Mouse (Mus musculus) bone marrow, adult 2 months (tissue): Measurements from ENCODE around the gene Lancl2. TPM values are rescaled to one million over a fixed set of nuclear protein-coding genes. Genes with fewer than 3 reads are reported as not detected.

Experiments
- H3K27ac ChIP-seq: fragments of 200-500 bp; 2 replicates; pipeline ENCODE4 v1.5.1; 2012; ENCODE audit warnings: low read depth, mild to moderate bottlenecking, control low read depth, inconsistent platforms, low read length; ENCODE audit not compliant: control insufficient read depth, poor library complexity, insufficient read depth
- H3K4me1 ChIP-seq: fragments of 200-500 bp; 2 replicates; pipeline ENCODE4 v1.6.1; 2011; ENCODE audit warnings: low read length; ENCODE audit not compliant: control insufficient read depth, insufficient read depth
- H3K4me3 ChIP-seq: fragments of 200-500 bp; replicated peaks from 2 replicates; pipeline ENCODE3; 2011; ENCODE audit warnings: mild to moderate bottlenecking, low read depth, low read length, control low read depth; ENCODE audit not compliant: control insufficient read depth
- CTCF ChIP-seq: fragments of 200-500 bp; IDR thresholded peaks from 2 replicates; pipeline ENCODE4 v1.5.1; 2011; ENCODE audit warnings: low read length, control low read depth; ENCODE audit not compliant: control insufficient read depth, insufficient read depth
- POLR2A ChIP-seq: fragments of 200-500 bp; IDR thresholded peaks from 2 replicates; pipeline ENCODE4 v1.6.1; 2011; ENCODE audit warnings: low read depth, mild to moderate bottlenecking, control low read depth, low read length, borderline replicate concordance; ENCODE audit not compliant: control insufficient read depth
- WGBS: fragments of 180-500 bp; shearing (Covaris S2); methylation state at CpG from one replicate; pipeline ENCODE4 v1.1.7; 2018; 5-methylcytosine and 5-hydroxymethylcytosine counted together
- polyA plus RNA-seq: library from polyadenylated mRNA; stranded (reverse); fragments of >200 nt; gene quantifications from 2 replicates; pipeline ENCODE4 v1.2.4, GENCODE M21; 2011; ENCODE audit warnings: low replicate concordance; ENCODE audit not compliant: missing spikeins, insufficient read depth, insufficient read length

Gene Lancl2
- polyA plus RNA-seq, 1 experiment: 6.5 TPM

DNA sequence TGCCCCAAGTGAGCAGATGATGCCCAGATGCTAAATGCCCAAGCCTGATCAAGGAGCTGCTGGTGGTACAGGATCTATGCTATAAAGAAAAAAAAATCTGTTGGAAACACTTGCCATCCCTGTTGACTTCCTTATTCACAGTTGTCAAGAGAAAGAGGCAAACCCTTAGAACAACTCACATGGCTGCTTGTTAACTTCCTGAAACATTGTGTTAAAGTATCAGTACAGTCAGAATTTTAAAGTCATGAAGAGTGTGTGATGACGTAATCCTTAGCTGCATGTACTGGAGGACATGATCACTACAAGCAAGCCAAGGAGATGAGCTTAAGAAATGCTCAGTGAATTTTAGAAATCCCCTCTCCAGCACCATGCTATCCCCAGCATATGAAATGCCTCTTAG lies 71.5 kb downstream of the Lancl2 start:
- H3K27ac ChIP-seq: no peak overlapping the region
- H3K4me3 ChIP-seq: no peak overlapping the region
- H3K4me1 ChIP-seq: peaks cover 6% of the 10 kb centered on the region
- WGBS: 69% methylated on average over 1 of the region's 1 CpGs
- TF ChIP-seq CTCF (no peak), POLR2A (no peak)

DNA sequence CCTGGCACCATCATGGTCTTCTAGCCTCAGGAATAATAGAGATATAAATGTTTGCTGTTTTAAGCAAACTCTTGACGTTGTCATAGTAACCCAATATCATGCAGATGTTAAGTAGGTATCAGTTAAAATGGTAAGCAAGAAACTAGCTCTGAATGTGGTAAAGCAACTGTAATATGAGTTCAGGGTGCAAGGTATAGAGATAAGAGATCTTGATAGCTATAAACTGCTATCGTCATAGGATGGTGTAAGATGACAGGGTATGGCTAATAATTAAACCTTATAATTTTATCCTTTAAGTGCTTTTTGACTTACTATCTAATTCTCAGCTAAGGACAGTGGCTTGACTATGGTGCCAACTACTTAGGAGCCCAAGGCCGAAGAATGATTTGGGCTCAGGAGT lies 78.0 kb downstream of the Lancl2 start:
- 90% methylated on average over 3 of the region's 3 CpGs for WGBS
- TF ChIP-seq POLR2A (no peak), CTCF (no peak)
- H3K27ac ChIP-seq: no peak overlapping the region
- no peak overlapping the region for H3K4me3 ChIP-seq
- no peaks in the 10 kb centered on the region; the same call in 1 of the 2 replicates for H3K4me1 ChIP-seq

DNA sequence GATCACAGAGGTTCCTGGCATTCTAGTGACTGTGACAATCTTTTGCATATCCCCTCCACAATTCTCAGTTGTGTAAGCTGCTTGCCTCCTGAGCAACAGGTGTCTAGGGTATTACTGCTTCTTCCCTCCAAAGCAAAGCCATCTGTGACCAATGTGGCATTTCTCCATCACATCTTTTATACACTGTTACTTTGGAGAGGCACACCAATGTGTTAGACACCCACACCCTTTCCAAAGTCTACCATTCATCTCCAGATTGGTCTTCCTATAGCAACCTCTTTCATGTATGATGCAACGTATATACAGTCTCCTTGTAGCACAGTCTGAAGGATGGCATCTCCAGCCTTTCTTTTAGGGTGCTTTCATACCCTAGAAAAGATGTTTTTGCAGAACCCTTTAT lies 80.3 kb downstream of the Lancl2 start:
- H3K4me3 ChIP-seq: no peak overlapping the region
- H3K27ac ChIP-seq: no peak overlapping the region
- 78% methylated on average over 1 of the region's 1 CpGs for WGBS
- no peaks in the 10 kb centered on the region; the same call in 1 of the 2 replicates for H3K4me1 ChIP-seq
- TF ChIP-seq POLR2A: no peak
- no peak for TF ChIP-seq CTCF

- WGBS: 68% methylated on average over 1 of the region's 1 CpGs
- H3K27ac ChIP-seq: no peak overlapping the region
- H3K4me3 ChIP-seq: no peak overlapping the region
- H3K4me1 ChIP-seq: no peaks in the 10 kb centered on the region; the same call in 1 of the 2 replicates
- no peak for TF ChIP-seq CTCF
- TF ChIP-seq POLR2A: no peak
These were observed 81.9 kb downstream of the Lancl2 start for GRCm38 (mm10) chr6:57784251-57784650.

- WGBS: 82% methylated on average over 6 of the region's 6 CpGs
- TF ChIP-seq CTCF (no peak), POLR2A (no peak)
- H3K4me3 ChIP-seq: no peak overlapping the region
- H3K27ac ChIP-seq: no peak overlapping the region
- no peaks in the 10 kb centered on the region; the same call in 1 of the 2 replicates for H3K4me1 ChIP-seq
These were observed 85.0 kb downstream of the Lancl2 start for GRCm38 (mm10) chr6:57787376-57787775.

Other genes with a start within 250 kb of the Lancl2 start
- gene Ppm1k, start 167.1 kb upstream of the Lancl2 start, polyA plus RNA-seq: 1.4 and 3.0 TPM in 2 replicates
- 25.0 and 26.4 TPM in 2 replicates for gene Herc6, start 121.5 kb upstream of the Lancl2 start, polyA plus RNA-seq
- gene Pyurf, start 10.5 kb upstream of the Lancl2 start, polyA plus RNA-seq: 2.3 and 4.1 TPM in 2 replicates
- gene Vopp1, start 122.6 kb downstream of the Lancl2 start, polyA plus RNA-seq: 53.6 and 71.9 TPM in 2 replicates
- not detected in 2 replicates for gene Vmn1r21, start 147.8 kb downstream of the Lancl2 start, polyA plus RNA-seq
- not detected in 2 replicates for gene Vmn1r22, start 205.5 kb downstream of the Lancl2 start, polyA plus RNA-seq
- gene Vmn1r23, start 224.3 kb downstream of the Lancl2 start, polyA plus RNA-seq: not detected in 2 replicates